Mouse (Mus musculus) megakaryocyte, embryonic 14.5 days (primary cell): ENCODE results near the gene Mecr.

Experiments
- FLI1 ChIP-seq: IDR thresholded peaks from 2 replicates; pipeline ENCODE4 v1.6.1; 2012; ENCODE audit warnings: low read length, inconsistent platforms, mixed read lengths
- GATA1 ChIP-seq: IDR thresholded peaks from 3 replicates; pipeline ENCODE4 v1.6.1; 2012; ENCODE audit warnings: mixed read lengths, low read length, inconsistent platforms, borderline replicate concordance

GRCm38 (mm10) chr4:131874567-131874966 lies 31.3 kb downstream of the Mecr start:
- TF ChIP-seq FLI1, result no peak
- TF ChIP-seq GATA1, result no peak
